Mouse (Mus musculus) cerebellum, adult 9-11 months (tissue): Measurements from ENCODE around the gene Otop3.

ENCODE experiments used
- DNase-seq: peaks from one replicate; pipeline ENCODE4 v3.0.0; 2022

Gene Otop3

DNA sequence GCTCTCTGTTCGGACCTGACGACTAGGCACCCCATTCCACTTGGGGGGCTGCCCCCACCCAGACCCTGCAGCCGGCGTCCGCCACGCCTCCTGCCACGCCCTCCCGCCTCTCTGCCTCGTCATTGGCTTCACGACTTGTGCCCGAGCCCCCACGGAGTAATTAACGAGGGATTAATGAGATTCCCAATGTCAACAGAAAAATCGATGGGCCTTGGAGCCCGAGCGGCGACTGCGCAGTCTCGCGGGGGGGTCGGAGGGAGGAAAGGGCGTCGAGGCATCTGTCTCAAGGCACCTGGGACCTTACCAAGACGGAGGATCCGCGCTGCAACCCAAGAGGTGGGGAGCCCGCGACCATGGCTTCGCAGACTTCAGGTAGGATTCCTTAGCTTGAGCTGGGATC lies at the start of gene Otop3:
Gene Otop3 (plus strand): TSS at position 201 of the 400 bp plus-strand sequence.
- DNase-seq, result no peak

DNA sequence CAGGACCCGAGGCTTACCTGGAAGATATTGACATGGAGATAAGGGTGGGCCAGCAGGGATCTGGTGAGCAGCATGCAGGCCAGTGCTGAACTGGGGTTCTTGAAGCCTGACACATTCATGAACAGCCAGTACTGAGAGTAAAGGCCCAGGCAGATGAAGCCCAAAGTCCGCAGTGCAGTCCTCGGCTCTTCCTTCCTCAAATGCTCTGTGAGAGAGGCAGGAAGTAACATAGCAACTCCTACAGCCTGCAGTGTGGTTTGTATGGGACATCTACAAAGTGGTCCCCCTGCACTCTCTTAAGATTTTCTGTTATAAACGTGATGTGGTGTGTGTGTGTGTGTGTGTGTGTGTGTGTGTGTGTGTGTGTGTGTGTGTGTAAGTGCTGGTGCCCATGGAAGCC lies 49.2 kb upstream of the Otop3 start:
- peak; percentile 8 for DNase-seq

DNA sequence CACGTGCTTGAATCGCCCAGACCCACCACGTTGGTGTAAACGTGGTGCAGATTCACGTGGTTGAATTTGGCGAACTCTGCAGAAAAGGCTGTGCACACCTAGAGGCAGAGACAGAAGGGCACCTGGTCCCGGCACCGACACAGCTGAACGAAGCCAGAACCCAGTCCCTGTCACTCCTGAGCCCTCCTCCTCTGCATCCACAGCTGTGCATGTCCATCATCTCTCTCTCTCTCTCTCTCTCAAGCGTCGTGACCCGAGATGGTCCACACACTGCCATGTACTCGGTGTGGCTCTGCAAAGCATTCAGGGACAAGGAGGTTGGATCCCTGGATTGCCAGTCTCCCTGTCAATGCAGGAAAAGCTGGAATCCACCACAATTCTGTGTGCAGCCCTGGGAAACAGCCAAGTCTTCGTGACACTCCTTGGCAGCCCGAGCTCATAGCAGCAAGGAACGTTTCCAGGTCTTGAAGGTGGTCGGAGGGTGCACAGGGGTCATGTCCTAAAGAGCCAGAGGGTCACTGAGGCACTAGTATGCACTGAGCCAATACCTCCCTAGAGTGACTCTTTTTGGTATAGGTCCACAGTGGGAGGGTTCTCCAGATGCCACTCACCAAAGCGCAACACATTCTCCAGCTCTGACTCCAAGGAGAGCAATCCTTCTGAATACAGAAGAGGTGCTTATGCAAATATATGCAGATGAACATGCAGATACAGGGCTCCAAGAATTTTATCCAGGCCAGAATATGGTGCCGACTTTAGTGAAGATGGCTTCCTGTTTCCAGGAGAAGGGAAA lies 48.1 kb upstream of the Otop3 start:
- DNase-seq, result peak; percentile 44

DNA sequence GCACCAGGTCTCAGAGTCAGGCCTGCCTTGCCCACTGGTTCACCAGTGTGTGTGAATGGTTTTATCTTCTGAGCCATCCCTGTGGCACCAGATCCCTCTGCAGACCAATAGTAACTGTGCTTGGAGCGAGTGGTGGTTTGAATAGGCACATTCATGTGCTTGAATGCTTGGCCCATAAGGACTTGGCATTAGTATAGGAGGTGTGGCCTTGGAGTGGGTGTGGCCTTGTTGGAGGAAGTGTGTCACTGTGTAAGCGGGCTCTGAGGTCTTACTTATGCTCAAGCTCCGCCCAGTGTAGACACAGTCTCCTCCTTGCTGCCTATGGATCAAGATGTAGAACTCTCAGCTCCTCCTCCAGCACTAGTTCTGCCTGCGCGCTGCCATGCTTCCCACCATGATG lies 47.1 kb upstream of the Otop3 start:
- DNase-seq, result peak; percentile 58

GRCm38 (mm10) chr11:115288305-115288704 lies 46.2 kb upstream of the Otop3 start:
- DNase-seq, result no peak

DNA sequence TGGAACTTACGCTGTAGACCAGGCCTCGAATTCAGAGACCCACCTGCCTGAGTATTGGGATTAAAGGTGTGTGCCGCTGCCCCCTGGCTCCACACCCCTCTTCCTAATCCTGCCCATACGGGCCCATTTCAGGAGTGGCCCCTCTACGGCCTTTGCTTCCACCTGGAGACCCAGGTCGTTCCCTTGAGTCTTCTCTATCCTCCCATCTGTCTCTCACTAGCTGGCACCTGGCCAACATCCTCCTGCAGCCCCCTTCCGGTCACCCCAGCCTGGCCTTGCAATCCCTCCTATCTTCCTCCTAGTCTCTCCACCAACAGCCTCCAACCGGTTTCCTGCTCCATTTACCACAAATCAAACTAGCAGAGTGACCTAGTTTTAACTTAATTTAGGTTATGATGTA lies 44.6 kb upstream of the Otop3 start:
- DNase-seq, result peak; percentile 39

DNA sequence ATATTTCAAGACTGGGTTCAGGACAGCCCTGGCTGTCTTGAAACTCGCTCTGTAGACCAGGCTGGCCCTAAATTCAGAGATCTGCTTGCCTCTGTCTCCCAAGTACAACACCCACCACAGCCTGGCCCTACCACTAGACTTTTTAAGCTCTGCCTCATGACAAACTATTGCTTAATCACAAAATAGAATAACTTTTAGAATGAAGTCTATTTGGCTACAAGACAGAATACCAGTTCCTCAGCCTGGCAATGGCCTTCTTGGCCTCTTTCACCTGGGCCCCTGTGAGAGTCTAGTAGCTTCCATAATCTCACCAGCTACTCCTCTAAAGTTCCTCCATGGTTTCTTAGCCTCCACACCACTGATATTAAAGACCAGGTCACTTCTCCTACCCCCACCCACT lies 44.2 kb upstream of the Otop3 start:
- DNase-seq, result no peak

DNA sequence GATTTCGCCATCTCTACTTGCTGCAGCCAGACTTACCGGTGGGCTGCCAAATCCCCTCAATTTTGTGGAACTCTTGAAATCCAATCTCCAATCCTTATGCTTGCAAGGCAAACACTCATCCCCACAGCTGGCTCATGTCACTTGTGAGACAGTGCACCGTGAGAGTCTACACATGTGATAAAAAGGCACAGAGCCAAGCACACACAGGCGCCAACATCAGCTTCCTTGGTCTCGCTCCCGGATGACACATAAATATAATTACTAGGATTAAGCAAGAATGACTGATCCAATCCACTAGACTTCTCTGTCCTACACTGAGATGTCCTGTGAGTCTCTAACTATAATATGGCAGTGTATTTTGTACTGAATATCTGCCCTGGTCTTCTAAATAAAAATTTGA lies 43.6 kb upstream of the Otop3 start:
- DNase-seq, result no peak

- peak; percentile 25 for DNase-seq
Observed at GRCm38 (mm10) chr11:115291503-115291902, 43.0 kb upstream of the Otop3 start.

DNA sequence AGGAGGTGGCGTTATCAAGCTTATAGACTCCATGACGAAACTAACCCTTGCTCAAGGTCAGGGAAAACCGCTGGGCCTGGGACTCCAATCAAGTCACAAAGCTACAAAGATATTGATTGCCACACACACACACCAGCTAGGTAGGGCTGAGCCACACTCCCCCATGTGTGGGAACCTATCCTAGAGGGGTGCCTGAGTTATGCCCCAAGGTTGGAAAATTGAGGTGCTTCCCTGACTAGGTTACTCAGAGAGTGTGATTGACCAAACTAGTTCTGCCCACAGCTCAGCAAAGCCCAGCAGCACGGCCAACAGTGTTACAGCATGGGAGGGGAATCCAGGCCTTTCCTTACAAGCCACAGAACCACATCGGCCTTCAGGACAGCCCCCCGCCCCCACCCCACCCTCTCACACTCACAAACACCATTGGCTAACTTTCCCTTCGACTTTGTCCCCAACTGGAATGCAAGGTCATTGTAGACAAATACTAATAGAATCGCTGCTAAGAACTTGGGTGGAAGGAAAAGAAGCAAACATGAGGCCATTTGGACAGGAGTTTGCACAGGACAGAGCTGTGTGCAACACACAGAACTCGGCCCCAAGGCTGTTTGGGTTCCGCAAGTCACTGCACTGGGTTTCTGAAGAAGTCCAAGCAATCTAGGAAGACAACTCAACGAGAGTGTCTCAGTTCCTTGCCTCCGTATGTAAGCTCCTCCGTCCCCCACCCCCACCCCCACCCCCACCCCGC lies 41.7 kb upstream of the Otop3 start:
- no peak for DNase-seq

DNA sequence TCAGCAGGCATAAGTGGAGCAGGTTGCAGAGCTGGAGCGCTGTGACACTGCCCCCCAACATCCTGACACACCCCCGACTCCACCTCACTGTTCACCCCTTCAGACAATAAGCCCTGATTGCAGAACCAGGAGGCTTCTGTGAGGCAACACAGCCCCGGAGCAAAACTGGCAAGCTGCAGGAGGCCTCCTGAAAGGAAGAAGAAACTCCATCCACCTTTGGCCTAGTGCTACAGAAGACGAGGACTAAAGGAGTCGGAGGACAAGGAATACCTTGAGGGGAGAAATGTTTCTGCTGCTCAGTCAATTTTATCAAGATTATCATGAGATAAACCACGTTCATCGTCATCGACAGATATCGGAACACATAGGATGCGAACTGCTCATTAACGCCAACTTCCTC lies 38.6 kb upstream of the Otop3 start:
- peak; percentile 39 for DNase-seq

DNA sequence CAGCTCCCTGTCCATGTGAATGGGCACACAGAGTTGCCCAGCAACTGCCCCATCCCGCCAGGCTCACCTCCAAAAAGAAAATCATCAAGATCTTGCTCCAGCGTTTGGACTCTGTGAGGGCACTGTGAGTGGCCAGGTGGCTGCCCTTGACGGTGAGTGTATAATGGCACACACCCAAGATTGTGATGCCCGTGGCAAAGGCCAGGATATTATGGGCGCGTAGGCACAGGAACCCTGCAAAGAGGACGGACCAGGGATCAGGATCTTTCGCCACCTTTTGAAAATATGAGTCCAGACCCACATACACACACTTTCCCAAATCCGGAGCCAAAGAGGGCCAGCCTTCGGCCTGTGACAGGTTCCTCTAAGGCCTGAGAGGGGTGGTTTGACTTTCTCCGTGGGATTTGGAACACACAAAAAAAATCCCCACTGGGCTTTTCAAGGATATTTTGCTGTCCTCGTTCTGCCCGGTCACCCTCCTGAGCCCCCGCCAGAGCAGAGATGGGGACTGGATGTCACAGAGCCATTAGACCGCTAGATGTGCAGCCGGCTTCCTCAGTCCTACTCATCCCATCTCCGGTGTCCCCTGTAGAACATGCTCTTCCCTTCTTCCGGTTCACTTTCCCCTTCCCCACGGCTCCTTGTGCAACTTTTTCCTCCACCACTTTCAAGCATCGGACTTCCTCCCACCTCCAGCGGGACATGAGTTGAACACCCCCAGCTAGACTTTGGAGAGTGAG lies 37.9 kb upstream of the Otop3 start:
- DNase-seq, result peak; percentile 85

- peak; percentile 94 for DNase-seq
Observed at GRCm38 (mm10) chr11:115297214-115297826, 37.2 kb upstream of the Otop3 start, which contains the start of gene Fads6. Gene Fads6, minus strand, starts transcription at chr11:115297663.

- peak; percentile 22 for DNase-seq
Observed at GRCm38 (mm10) chr11:115298160-115298559, 36.4 kb upstream of the Otop3 start.

DNA sequence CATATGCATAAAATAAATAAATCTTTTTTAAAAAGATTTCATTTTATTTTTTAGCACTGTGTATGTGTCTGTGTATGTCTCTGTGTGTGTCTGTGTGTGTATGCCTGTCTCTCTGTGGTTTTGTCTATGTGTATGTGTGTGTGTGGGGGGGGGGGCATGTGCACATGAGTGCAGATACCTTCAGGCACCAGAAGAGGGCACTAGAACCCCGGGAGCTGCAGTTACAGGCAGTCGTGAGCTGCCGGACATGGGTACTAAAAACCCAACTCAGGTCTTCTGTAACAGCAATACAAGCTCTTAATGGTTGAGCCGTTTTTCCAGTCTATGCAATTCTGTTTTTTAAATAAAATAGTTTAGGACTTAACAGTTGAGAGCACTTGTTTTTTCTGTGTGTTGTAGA lies 33.8 kb upstream of the Otop3 start:
- DNase-seq, result no peak

DNA sequence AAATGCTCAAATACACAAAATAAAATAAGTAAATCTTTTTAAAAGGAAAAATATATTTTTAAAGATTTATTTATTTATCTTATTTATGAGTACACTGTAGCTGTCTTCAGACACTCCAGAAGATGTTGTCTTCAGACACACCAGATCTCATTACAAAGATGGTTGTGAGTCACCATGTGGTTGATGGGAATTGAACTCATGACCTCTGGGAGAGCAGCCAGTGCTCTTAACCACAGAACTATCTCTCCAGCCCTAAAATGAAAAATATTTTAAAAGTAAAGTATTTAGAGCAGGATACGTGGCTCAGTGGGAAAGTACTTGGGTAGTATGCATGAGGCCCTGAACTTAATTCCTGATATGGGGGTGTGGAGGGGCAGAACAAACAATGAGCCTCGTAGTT lies 33.2 kb upstream of the Otop3 start:
- DNase-seq, result no peak

DNA sequence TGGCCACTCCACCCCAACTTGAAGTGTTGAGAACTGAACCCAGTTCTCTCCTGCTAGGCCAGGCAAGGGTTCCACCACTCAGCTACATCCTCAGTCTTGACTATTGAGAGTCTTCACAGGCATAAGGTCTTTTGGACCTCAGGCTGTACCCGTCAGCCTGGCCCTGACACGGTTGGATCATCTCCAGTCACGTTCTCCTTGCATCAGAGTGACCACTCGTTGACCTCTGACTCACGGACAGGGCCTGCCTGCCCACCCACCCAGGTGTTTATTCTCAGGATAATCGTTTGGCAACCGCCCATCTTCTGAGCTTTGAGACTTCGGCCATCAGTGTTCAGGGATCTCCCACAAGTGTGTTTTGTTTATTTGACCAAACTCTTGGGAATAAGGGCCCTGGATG lies 31.4 kb upstream of the Otop3 start:
- no peak for DNase-seq

- DNase-seq, result no peak
Observed at GRCm38 (mm10) chr11:115306863-115307262, 27.7 kb upstream of the Otop3 start, which contains the start of gene Otop2. Gene Otop2, plus strand, starts transcription at chr11:115307163.

DNA sequence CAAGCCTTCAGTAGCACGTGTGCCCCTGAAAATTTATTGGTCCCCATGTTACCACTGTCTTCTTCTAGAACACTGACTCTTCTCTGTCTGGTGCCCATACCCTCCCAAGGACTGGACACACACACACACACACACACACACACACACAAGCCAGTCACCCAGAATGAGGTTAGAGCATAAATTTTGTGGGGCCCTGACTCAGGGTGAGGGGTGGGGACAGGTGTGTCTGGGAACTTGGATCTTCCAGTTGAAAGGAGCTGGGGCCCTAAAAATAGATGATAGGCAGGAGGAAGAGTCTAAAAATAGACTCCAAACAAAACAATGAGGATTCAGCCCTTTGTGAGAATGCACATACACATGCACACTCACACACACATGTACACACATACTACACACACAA lies 25.8 kb upstream of the Otop3 start:
- no peak for DNase-seq

DNA sequence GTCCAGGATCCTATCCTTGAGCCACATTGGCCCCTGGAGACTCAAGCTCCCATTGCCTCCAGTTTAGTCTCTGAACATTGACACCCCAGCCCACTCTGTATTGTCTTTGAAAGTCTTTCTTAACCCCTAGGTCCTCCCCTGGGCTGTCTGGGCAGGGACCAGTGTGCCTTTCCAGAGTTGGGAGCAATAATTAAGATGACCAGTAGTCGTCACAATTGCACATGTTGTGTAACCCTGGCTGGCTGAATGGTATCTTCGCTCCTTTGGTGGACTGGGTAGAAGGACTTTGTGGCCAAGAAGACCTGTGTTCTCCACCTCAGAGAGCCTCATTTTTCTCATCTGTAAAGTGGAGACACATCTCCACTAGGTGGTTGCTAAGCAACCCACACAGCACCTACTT lies 20.3 kb upstream of the Otop3 start:
- DNase-seq, result no peak

GRCm38 (mm10) chr11:115317204-115317603 lies 17.3 kb upstream of the Otop3 start:
- DNase-seq, result no peak

DNA sequence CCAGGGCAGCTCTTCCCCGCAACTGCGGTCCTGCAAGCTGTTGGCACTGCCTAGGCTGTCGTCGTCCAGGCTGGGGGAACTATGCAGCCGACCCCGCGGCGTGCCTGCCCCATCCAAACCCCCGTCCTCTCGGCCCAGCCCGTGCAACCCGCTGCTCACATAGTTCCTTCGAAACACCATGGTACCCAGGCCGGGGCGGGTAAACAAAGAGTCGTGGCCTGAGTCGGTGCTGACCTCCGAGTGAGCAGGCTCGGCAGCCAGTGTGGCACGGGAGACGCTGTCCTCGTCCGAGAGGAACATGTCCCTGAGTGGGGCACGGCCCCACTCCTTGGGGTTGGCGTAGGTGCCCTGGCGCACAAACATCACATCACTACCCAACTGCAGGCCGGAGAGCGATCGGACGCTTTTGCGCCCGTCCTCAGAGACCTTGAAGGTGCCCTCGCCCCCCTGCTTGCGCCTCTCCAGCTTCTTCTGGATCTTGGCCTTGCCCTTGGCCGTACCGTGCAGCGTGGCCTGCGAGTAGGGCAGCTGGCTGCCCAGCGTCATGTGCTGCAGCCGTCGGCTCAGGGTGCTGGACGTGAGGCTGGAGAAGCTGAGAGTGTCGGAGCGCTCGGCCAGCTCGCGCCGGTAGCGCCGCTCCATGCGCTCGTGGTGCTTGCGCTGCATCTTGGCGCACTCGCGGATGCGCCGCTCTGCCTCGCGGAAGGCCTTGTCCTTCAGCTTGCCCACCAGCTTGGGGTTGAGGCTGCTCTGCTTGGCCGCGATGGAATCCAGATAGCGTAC lies 16.1 kb upstream of the Otop3 start:
- DNase-seq, result no peak
